ENCODE assay signal across 7 mouse cellular contexts in the genomic region with DNA sequence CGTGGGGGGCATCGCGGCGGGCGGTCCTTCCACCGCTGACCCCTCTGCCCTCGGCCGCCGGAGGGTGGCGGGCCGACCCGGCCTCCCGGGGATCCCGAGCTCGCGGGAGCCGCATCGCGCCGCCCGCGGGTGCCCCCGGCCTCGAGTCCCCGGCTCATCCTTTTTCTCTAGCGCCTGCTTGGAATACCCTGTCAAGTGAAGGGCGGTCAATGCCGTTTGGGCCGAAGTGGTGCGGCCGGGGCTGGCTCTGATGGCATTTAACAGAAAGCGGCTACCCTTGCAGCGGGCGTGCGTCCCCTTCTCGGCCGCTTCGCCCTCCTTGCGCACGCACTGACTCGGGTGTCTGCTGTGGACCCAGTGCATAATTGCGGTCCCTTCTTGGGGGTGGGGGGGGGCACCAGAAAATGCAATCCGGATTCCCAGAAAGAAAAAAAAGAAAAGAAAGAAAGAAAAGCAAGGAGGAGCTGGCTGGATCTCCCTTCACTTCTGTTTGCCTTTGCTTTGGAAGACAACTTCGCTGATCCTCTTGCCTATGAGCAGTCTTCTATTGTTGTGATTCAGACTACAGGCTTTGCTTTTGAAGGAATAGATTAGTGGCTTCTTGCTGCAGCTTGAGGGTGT. TPM values are rescaled to one million over a fixed set of nuclear protein-coding genes. Genes with fewer than 3 reads are reported as not detected.
DNase-seq lines count a peak whose midpoint lies in the region; ATAC-seq and TF ChIP-seq lines count a peak whose summit lies in the region.

No protein-coding gene starts in this region.

- no peak overlapping the region for H3K27ac ChIP-seq in CH12.LX (ENCODE audit: insufficient read depth, low read depth)
- H3K27ac ChIP-seq in kidney, embryonic 14.5 days (ENCODE audit: low read depth, low read length) = peak overlapping the region; percentile 88
- H3K27ac ChIP-seq in small intestine, adult 2 months (ENCODE audit: insufficient read depth, low read depth, low read length) = peak overlapping the region; percentile 6; the same call in 1 of the 2 replicates

- TF ChIP-seq EP300 in CH12.LX (IDR thresholded peaks at IDR 0.05; ENCODE audit: low read length) = no peak

- under 1% methylated on average over 43 of the region's 44 CpGs for WGBS in kidney, embryonic 14.5 days
- WGBS in small intestine, adult 2 months = under 1% methylated on average over 35 of the region's 44 CpGs

- H3K9ac ChIP-seq in CH12.LX (ENCODE audit: insufficient read depth, low read depth) = peak overlapping the region; percentile 80
- H3K9ac ChIP-seq in kidney, embryonic 14.5 days (ENCODE audit: low read depth, low read length) = peak overlapping the region; percentile 93

- H3K9me3 ChIP-seq in CH12.LX (replicated peaks; ENCODE audit: low read length) = no peaks in the 10 kb centered on the region
- H3K9me3 ChIP-seq in kidney, embryonic 14.5 days (ENCODE audit: control insufficient read depth, low read length) = no peaks in the 10 kb centered on the region

- peak overlapping the region; percentile 65 to 95 (median 75) for H3K4me3 ChIP-seq in CH12.LX (replicated peaks in 1 of 3; ENCODE audit: low read depth in 2 of 3, low read length in 2 of 3, poor library complexity in 1 of 3)
- H3K4me3 ChIP-seq in kidney, embryonic 14.5 days (ENCODE audit: low read length) = peak overlapping the region; percentile 86
- peak overlapping the region; percentile 98 for H3K4me3 ChIP-seq in small intestine, adult 2 months (ENCODE audit: low read depth, low read length)

- TF ChIP-seq RAD21 in CH12.LX (IDR thresholded peaks at IDR 0.05; ENCODE audit: low read depth, low read length) = no peak; the same call in 1 of the 2 replicates

- peak; percentile 3; the same call in 1 of the 2 replicates for ATAC-seq in kidney, embryonic 14.5 days (ENCODE audit: low FRiP score, low TSS enrichment)

- no peak for TF ChIP-seq CTCF in CH12.LX (conservative IDR thresholded peaks at IDR 0.05 in 1 of 2, IDR thresholded peaks at IDR 0.05 in 1 of 2; ENCODE audit: low read depth in 2 of 2, low read length in 2 of 2)
- no peak for TF ChIP-seq CTCF in small intestine, adult 2 months (IDR thresholded peaks at IDR 0.05; ENCODE audit: extremely low read depth, insufficient read length, insufficient replicate concordance, low read depth, low read length)

- DNase-seq in 416B (ENCODE audit: low read depth) = peak; percentile 42
- no peak for DNase-seq in CH12.LX (ENCODE audit: extremely low read depth)
- DNase-seq in cerebellum, adult 9-11 months = peak; percentile 75
- DNase-seq in gastrocnemius, postnatal 25 days = peak; percentile 57
- peak; percentile 50 for DNase-seq in lung, postnatal 10 days

- peaks cover 71% of the 10 kb centered on the region for H3K79me2 ChIP-seq in CH12.LX (replicated peaks; ENCODE audit: control insufficient read depth, extremely low read depth, insufficient read depth, poor library complexity, severe bottlenecking)

- in situ Hi-C loops in CH12.LX (cut with MboI; ENCODE audit: low pct_ligation_motif_present, low pct_unique_long_range_greater_than_20kb, low sequenced_read_pairs) = loop anchor here (5.0 kb wide), 1 partner anchor 187 kb away; no protein-coding TSS in a partner anchor

- dilution Hi-C loops in CH12.LX (cut with MboI; ENCODE audit: extremely low pct_ligation_motif_present, extremely low pct_unique_long_range_greater_than_20kb, low sequenced_read_pairs) = no loop called here

- H3K4me2 ChIP-seq in CH12.LX (ENCODE audit: insufficient read depth, low read depth, poor library complexity, severe bottlenecking) = peak overlapping the region; percentile 85
- peak overlapping the region; percentile 54 for H3K4me2 ChIP-seq in kidney, embryonic 14.5 days (replicated peaks; ENCODE audit: low read depth, low read length)

- peaks cover 10% of the 10 kb centered on the region for H3K27me3 ChIP-seq in CH12.LX (replicated peaks)
- no peaks in the 10 kb centered on the region for H3K27me3 ChIP-seq in kidney, embryonic 14.5 days (ENCODE audit: control insufficient read depth, insufficient read depth, low read length)
- H3K27me3 ChIP-seq in small intestine, adult 2 months (ENCODE audit: control insufficient read depth, insufficient read depth, low read length) = no peaks in the 10 kb centered on the region

- peaks cover 8 to 23% of the 10 kb centered on the region in 2 experiments for H3K36me3 ChIP-seq in CH12.LX (replicated peaks in 1 of 2; ENCODE audit: control insufficient read depth in 1 of 2, insufficient read depth in 1 of 2, low read length in 1 of 2)
- H3K36me3 ChIP-seq in kidney, embryonic 14.5 days (ENCODE audit: control insufficient read depth, insufficient read depth, low read length) = no peaks in the 10 kb centered on the region
- no peaks in the 10 kb centered on the region for H3K36me3 ChIP-seq in small intestine, adult 2 months (ENCODE audit: control insufficient read depth, insufficient read depth, low read length)

- peaks cover 22 to 63% of the 10 kb centered on the region in 2 experiments for H3K4me1 ChIP-seq in CH12.LX (ENCODE audit: control insufficient read depth in 1 of 2, insufficient read depth in 2 of 2)
- peaks cover 14% of the 10 kb centered on the region for H3K4me1 ChIP-seq in kidney, embryonic 14.5 days (ENCODE audit: control insufficient read depth, insufficient read depth, low read length)
- peaks cover 7% of the 10 kb centered on the region for H3K4me1 ChIP-seq in small intestine, adult 2 months (ENCODE audit: control insufficient read depth, insufficient read depth, insufficient read length, low read length)

- no peak for TF ChIP-seq POLR2A in CH12.LX (IDR thresholded peaks at IDR 0.05; ENCODE audit: low read depth, low read length)
- no peak for TF ChIP-seq POLR2A in small intestine, adult 2 months (IDR thresholded peaks at IDR 0.05; ENCODE audit: low read depth, low read length)

TF ChIP-seq in CH12.LX, 34 proteins besides CTCF, POLR2A, EP300 and RAD21:
- TF ChIP-seq MXI1 (IDR thresholded peaks at IDR 0.05; ENCODE audit: low read depth, low read length) (peak; percentile 50), UBTF (IDR thresholded peaks at IDR 0.05; ENCODE audit: low read depth, low read length) (peak; percentile 93), SIN3A (IDR thresholded peaks at IDR 0.05; ENCODE audit: low read length) (peak; percentile 44; the same call in 1 of the 2 replicates), SMC3 (IDR thresholded peaks at IDR 0.05; ENCODE audit: low read depth, low read length) (no peak), PAX5 (IDR thresholded peaks at IDR 0.05; ENCODE audit: low read length) (no peak), MEF2A (IDR thresholded peaks at IDR 0.05; ENCODE audit: borderline replicate concordance, low read depth, low read length) (no peak)

RNA-seq across cellular contexts. Expression of a gene that starts 0.8 kb away (rescaled TPM):
- total RNA-seq in CH12.LX (2012; rRNA removed) (33.2 and 46.3 TPM in 2 replicates), CH12.LX (2014; rRNA removed) (32.5 and 35.9 TPM in 2 replicates)
- polyA plus RNA-seq in CH12.LX (2012; ENCODE audit: insufficient read length, low read depth) = 54.5 and 68.6 TPM in 2 replicates
- total RNA-seq in gastrocnemius, postnatal 25 days (2021) = 10 to 100 TPM; 55.3 to 60.5 TPM
- polyA plus RNA-seq in kidney, embryonic 14.5 days (2014; fragmentation: Nextera tagmentation; extraction: Ambion mirVana) = 18.8 and 27.7 TPM in 2 replicates
- 6.8 and 15.6 TPM in 2 replicates for polyA plus RNA-seq in small intestine, adult 2 months (2012; rRNA removed)

RNA-seq across cellular contexts. Expression of a gene that starts 1.2 kb away (rescaled TPM):
- total RNA-seq in CH12.LX (2012; rRNA removed) = 75.7 and 115 TPM in 2 replicates
- 111 and 125 TPM in 2 replicates for total RNA-seq in CH12.LX (2014; rRNA removed)
- polyA plus RNA-seq in CH12.LX (2012; ENCODE audit: insufficient read length, low read depth) = 105 and 126 TPM in 2 replicates
- total RNA-seq in gastrocnemius, postnatal 25 days (2021) = 10 to 100 TPM; 12.1 to 20.0 TPM
- polyA plus RNA-seq in kidney, embryonic 14.5 days (2014; fragmentation: Nextera tagmentation; extraction: Ambion mirVana) = 77.3 and 82.4 TPM in 2 replicates
- polyA plus RNA-seq in small intestine, adult 2 months (2012; rRNA removed) = 7.3 and 11.8 TPM in 2 replicates

RNA-seq across cellular contexts. Expression of a gene that starts 41.4 kb away (rescaled TPM):
- 62.5 and 63.2 TPM in 2 replicates for total RNA-seq in CH12.LX (2012; rRNA removed)
- 63.9 and 71.5 TPM in 2 replicates for total RNA-seq in CH12.LX (2014; rRNA removed)
- 47.6 and 51.9 TPM in 2 replicates for polyA plus RNA-seq in CH12.LX (2012; ENCODE audit: insufficient read length, low read depth)
- 1 to 10 TPM in 1 of 2 experiments, under 1 TPM in 1; 0.84 to 1.1 TPM for total RNA-seq in gastrocnemius, postnatal 25 days (2021)
- polyA plus RNA-seq in kidney, embryonic 14.5 days (2014; fragmentation: Nextera tagmentation; extraction: Ambion mirVana) = 21.1 and 25.6 TPM in 2 replicates
- polyA plus RNA-seq in small intestine, adult 2 months (2012; rRNA removed) = 3.8 and 8.6 TPM in 2 replicates
